Mouse (Mus musculus): ENCODE data around the gene Dact2.

The Dact2 gene

GRCm38 (mm10) chr17:14175019-14175418 lies 29.1 kb downstream of the Dact2 start:
- no peak for DNase-seq (ENCODE audit: low spot score in 2 of 2)

- no peak for DNase-seq (ENCODE audit: low spot score in 2 of 2)
Observed at GRCm38 (mm10) chr17:14174401-14174800, 29.7 kb downstream of the Dact2 start.

DNA sequence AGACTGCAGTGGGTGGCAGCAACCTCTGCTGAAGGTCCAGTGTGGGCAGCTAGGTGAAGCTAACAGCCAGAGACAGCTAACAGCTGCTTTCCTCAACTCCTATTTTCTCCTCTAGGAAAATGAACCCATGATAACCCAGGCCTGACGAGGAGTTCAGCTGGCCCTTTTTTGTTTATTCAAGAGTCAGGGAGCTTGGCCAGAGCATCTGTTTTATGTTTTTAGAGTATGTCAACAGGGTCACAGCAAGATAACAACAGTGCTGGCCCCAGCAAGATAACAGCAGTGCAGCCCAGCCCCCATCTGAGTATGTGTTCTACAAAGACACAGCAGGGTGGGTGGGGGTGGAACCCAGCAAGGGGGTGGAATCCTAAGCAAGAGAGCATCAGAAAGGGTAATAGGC lies 30.6 kb downstream of the Dact2 start:
- no peak for DNase-seq (ENCODE audit: low spot score in 2 of 2)

GRCm38 (mm10) chr17:14172731-14173130 lies 31.4 kb downstream of the Dact2 start:
- DNase-seq (ENCODE audit: low spot score in 2 of 2) = no peak

- DNase-seq (ENCODE audit: low spot score in 2 of 2) = no peak
Observed at GRCm38 (mm10) chr17:14172184-14172583, 31.9 kb downstream of the Dact2 start.

DNA sequence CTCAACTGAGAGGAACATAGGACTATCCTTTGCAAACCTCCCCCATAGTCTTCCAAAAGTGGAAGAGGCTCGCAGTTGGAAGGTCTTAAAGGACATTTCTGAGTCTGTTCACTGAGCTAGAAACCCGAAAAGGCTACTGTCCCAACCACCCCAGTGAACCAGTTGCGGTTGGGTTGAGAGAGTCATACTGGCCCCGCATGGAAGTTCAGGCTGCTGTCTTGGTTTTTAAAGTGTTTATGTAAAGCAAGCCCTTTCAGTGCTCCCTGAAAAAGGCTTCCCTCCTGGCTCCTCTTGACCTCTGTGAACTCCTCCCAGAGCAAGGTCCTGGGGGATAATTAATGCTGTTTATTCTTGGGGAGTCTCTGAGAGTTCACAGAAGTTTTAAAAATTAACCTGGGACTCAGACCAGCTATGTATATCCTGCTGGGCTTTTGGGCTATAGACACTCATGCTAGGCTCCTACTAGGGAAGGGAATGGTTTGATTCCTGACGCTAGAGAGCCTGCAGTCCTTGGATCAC lies 33.1 kb downstream of the Dact2 start:
- no peak for DNase-seq (ENCODE audit: low spot score in 2 of 2)

DNA sequence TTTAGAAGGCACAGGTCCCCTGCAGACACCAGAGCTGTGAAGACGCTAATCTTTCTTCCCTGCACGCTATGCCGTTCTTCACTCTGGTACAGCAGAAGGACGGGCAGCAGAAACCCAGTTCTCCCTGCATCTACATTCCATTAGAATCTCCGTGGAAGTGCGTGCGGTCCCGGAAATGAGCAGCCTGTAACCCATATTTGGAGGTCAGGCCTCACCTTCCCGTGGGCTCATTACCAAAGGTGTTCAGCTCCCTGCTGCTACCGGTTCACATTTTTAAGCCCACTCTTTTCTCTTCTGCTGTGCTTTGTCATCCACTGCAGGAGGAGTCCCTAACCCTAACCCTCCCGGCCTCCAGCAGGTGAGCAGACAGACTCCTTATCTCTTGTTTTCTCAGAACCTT lies 34.7 kb downstream of the Dact2 start:
- no peak for DNase-seq (ENCODE audit: low spot score in 2 of 2)

DNA sequence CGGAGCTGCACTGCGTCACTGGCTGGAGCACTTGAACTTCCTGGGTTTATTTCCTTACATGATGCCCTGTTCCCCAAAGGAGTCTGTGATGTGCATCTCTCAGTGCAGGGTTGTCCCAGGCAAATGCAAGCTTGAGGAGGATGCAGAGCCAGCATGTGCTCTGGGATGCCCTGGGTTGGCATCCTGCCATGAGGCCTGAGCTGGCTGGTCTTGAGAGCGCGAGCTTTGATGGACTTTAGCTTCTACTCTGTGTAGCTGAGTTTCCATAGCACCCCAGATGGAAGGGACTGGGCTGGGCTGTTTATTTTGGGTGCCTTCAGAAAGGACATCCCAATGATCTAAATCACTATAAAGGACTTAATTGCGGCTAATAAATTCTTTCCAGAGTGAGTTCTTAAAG lies 36.5 kb downstream of the Dact2 start:
- DNase-seq (ENCODE audit: low spot score in 2 of 2) = no peak

DNA sequence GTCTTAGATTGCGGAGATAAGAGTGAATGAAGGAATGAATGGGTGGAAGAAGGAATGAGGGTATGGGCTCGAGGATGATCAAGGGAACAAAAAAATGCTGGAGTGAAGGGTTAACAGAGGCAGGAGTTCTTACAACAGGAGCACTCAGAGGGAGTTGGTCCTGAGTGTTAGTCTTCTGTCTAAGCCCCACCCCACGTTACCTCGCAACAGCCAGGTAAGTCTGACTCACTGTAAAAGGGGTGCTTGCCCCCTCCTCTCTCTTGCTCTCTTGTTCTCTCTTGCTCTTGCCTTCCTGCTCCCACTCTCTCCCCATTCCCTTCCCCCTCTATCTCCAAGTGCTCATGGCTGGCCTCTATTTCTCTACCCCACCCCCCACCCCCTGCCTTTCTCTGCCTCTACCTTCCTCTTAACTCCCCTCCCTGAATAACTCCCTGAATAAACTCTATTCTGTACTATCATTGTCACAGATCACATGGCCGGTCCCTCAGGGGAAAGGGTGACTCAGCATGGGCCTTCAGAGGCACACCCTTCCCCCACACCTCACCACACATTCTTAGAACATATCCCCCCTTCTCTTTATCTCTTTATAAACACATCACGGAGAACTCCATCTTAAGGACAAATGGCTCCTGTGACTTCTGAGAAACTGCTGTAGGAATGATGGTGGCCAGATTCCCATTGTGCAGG lies 37.2 kb downstream of the Dact2 start:
- no peak for DNase-seq (ENCODE audit: low spot score in 2 of 2)

- DNase-seq (ENCODE audit: low spot score in 2 of 2) = no peak
Observed at GRCm38 (mm10) chr17:14165934-14166610, 38.0 kb downstream of the Dact2 start.

DNA sequence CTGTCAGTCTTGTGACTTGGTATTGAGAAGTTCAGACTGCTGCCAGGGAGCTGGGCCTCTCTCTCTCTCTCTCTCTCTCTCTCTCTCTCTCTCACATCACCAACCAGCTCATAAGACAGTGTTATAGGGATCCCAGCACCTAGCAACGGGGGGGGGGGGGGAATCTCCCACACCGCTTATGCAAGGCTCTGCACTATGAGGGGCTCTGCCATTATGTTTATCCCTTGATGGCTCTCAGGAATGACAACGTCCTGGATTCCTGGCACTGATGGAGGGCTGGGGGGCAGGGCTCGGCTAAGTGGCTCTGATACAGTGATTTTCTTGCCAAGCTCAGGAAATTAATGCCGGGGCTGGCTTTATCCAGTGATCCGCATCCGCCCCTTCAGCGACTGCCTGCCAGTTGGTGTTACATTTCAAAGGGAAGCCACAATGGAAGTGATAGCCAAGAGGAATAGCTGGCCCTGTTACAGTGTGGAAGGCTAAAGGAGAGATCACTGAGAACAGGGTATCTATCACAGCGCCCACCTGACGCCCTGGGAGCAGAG lies 38.7 kb downstream of the Dact2 start:
- no peak for DNase-seq (ENCODE audit: low spot score in 2 of 2)

DNA sequence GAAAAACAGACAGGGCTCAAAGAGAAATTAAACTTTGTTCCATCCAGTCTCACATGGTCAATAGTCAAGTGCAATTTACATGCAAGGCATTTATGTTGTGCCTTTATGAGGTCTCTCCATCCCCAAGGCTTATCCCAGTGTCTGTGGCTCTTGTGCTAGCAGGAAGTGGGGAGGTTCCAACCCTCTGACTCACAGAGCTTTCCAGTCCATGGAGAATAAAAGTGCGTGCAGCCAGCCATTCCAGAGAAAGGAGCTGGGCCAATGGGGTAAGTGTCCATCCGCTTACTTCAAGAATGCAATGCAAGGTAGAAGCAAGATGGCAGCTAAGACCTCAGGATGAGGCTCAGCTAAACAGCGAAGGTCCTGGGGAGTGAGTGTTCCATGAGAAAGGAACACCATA lies 43.3 kb downstream of the Dact2 start:
- DNase-seq (ENCODE audit: low spot score in 2 of 2) = no peak

GRCm38 (mm10) chr17:14157779-14158195 lies 46.3 kb downstream of the Dact2 start:
- DNase-seq (ENCODE audit: low spot score in 2 of 2) = no peak

All from urinary bladder, adult 18-20 months (tissue).